Mouse (Mus musculus): Measurements from ENCODE around the gene Pif1. TPM values are rescaled to one million over a fixed set of nuclear protein-coding genes. Genes with fewer than 3 reads are reported as not detected.

Gene Pif1
- total and polyA plus RNA-seq, 2 experiments from 2014 or later: 0.77 to 2.2 TPM

DNA sequence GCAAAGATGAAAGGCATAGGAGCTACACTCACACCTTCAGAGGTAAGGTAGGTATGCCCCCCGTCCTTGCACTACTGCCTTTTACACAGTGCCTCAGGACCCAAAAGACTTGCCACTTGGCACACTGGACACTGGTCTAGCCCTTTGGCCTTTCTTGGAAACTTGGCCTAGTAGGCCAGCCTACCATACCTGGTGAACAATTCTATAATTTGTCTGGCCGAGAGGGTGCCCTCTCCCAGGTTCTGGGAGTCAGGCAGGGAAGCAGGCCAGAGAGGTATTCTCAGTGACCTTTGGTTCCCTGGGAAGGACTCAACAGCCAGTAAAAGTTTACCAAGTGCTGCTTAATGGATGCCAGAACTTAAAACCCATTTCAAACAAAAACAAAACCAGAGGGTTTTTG, 34.7 kb downstream of the Pif1 start:
- Histone ChIP-seq H3K4me2 (ENCODE audit: low read depth, low read length, poor library complexity, severe bottlenecking) (no peak overlapping the region), H3K36me3 (ENCODE audit: insufficient read depth, low read length) (no peaks in the 10 kb centered on the region), H3K9me3 (ENCODE audit: low read length) (no peaks in the 10 kb centered on the region), H3K4me1 (ENCODE audit: insufficient read depth, low read length) (no peaks in the 10 kb centered on the region), H3K27me3 (ENCODE audit: insufficient read depth, low read length) (no peaks in the 10 kb centered on the region), H3K9ac (replicated peaks; ENCODE audit: low read length, poor library complexity, severe bottlenecking) (no peak overlapping the region), H3K4me3 (ENCODE audit: low read depth, low read length) (no peak overlapping the region), H3K27ac (ENCODE audit: low read depth, low read length) (no peak overlapping the region)
- WGBS: 86% methylated on average over 2 of the region's 2 CpGs
- DNase-seq (ENCODE audit: low spot score) (no peak), ATAC-seq (ENCODE audit: low FRiP score) (no peak)
- no peak for TF ChIP-seq CTCF (IDR thresholded peaks at IDR 0.05)

DNA sequence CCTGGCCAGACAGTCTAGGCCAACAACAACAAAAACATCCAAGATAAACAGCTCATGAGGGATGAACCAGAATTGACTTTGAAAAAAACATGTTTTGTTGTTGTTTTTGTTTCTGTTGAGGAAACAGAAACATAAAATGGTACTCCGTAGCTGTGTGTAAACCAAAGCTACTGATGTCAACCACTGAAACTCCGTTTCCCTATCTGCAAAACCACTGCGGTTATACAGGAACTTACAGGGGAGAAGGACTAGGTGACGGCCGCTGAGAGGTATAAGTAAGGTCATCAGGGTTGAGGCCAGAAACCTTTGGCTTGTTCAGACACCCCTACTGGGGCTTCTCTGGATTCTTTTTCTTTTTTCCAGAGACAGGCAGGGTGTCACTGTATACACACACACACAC, 35.9 kb downstream of the Pif1 start:
- no peak for TF ChIP-seq CTCF (IDR thresholded peaks at IDR 0.05)
- Histone ChIP-seq H3K4me2 (ENCODE audit: low read depth, low read length, poor library complexity, severe bottlenecking) (no peak overlapping the region), H3K4me1 (ENCODE audit: insufficient read depth, low read length) (no peaks in the 10 kb centered on the region), H3K9me3 (ENCODE audit: low read length) (no peaks in the 10 kb centered on the region), H3K27me3 (ENCODE audit: insufficient read depth, low read length) (peaks cover 6% of the 10 kb centered on the region; the same call in 1 of the 2 replicates), H3K36me3 (ENCODE audit: insufficient read depth, low read length) (no peaks in the 10 kb centered on the region), H3K4me3 (ENCODE audit: low read depth, low read length) (no peak overlapping the region), H3K9ac (replicated peaks; ENCODE audit: low read length, poor library complexity, severe bottlenecking) (no peak overlapping the region), H3K27ac (ENCODE audit: low read depth, low read length) (no peak overlapping the region)
- DNase-seq (ENCODE audit: low spot score) (no peak), ATAC-seq (ENCODE audit: low FRiP score) (no peak)
- 90% methylated on average over 5 of the region's 5 CpGs for WGBS

DNA sequence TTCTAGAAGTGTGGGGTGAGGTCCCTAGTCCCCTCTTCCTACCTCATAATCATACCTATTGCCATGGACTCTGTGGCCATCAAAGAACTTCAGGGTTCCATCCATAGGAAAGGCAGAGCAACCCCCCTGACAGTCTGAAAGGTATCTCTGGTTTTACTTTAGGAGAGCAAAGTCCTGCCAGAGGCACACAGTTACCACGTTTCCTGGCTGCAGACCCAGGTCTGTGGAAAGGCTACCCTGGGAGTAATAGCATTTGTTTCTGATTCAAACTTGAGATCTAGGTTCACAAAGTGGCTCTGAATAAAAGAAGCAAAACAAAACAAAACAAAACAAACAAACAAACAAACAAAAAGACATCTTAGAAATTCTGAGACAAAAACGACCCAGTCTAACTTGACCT, 37.3 kb downstream of the Pif1 start:
- Histone ChIP-seq H3K4me1 (ENCODE audit: insufficient read depth, low read length) (no peaks in the 10 kb centered on the region), H3K36me3 (ENCODE audit: insufficient read depth, low read length) (no peaks in the 10 kb centered on the region), H3K4me2 (ENCODE audit: low read depth, low read length, poor library complexity, severe bottlenecking) (no peak overlapping the region), H3K9ac (replicated peaks; ENCODE audit: low read length, poor library complexity, severe bottlenecking) (no peak overlapping the region), H3K9me3 (ENCODE audit: low read length) (no peaks in the 10 kb centered on the region), H3K27ac (ENCODE audit: low read depth, low read length) (no peak overlapping the region), H3K27me3 (ENCODE audit: insufficient read depth, low read length) (peaks cover 15% of the 10 kb centered on the region), H3K4me3 (ENCODE audit: low read depth, low read length) (no peak overlapping the region)
- no peak for TF ChIP-seq CTCF (IDR thresholded peaks at IDR 0.05)
- WGBS: 74% methylated on average over 2 of the region's 2 CpGs
- ATAC-seq (ENCODE audit: low FRiP score) (no peak), DNase-seq (ENCODE audit: low spot score) (no peak)

DNA sequence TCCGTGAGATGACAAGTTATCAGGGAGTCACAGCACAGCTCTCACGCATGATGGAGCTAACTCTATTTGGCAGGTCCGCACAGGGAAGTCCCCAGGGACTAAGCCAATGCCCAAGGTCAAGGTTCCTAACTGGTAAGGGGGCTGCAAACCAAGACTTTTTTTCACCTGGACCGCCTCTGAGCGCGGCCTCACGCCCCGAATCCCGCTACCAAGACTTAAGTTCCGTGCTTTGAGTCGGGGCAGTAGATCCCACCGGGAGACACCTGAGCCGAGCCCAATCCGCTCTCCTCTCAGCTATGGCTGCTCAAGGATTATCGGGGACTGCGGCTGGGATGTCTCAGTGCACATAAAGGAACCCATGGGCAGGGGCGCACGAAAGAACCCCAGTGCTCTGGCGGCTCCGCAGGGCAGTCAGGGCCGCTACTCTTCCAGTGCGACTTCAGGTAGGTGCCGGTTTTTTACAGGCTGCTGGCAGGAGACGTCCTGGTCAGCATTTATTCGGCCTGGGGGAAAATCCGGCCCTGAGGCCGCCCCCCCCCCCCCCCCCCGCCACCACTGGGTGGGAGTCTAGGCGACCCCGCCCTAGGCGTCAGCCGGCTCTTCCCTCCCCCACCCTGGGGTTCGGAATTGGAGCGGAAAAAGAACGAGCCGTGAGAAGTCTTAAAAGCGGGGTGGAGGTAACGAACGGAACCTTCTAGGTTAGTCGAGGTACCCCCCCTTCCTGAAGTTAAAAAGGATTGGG, 42.2 kb downstream of the Pif1 start, which contains the start of gene Rbpms2:
Rbpms2 (plus strand) TSS at position 624 of the 742 bp plus-strand sequence.
- H3K36me3 ChIP-seq (ENCODE audit: insufficient read depth, low read length): no peaks in the 10 kb centered on the region
- H3K27ac ChIP-seq (ENCODE audit: low read depth, low read length): no peak within 1 kb of the TSS; the same call in 1 of the 2 replicates
- TF ChIP-seq CTCF (IDR thresholded peaks at IDR 0.05): no peak
- H3K4me2 ChIP-seq (ENCODE audit: low read depth, low read length, poor library complexity, severe bottlenecking): peak within 1 kb of the TSS; percentile 99
- H3K9ac ChIP-seq (replicated peaks; ENCODE audit: low read length, poor library complexity, severe bottlenecking): peak within 1 kb of the TSS; percentile 51
- no peak for DNase-seq (ENCODE audit: low spot score)
- WGBS: 2% methylated on average over 32 of the region's 40 CpGs
- H3K27me3 ChIP-seq (ENCODE audit: insufficient read depth, low read length): peaks cover 38% of the 10 kb centered on the region
- H3K9me3 ChIP-seq (ENCODE audit: low read length): no peaks in the 10 kb centered on the region
- H3K4me3 ChIP-seq (ENCODE audit: low read depth, low read length): peak within 1 kb of the TSS; percentile 68
- H3K4me1 ChIP-seq (ENCODE audit: insufficient read depth, low read length): no peaks in the 10 kb centered on the region
- ATAC-seq (ENCODE audit: low FRiP score): no peak

DNA sequence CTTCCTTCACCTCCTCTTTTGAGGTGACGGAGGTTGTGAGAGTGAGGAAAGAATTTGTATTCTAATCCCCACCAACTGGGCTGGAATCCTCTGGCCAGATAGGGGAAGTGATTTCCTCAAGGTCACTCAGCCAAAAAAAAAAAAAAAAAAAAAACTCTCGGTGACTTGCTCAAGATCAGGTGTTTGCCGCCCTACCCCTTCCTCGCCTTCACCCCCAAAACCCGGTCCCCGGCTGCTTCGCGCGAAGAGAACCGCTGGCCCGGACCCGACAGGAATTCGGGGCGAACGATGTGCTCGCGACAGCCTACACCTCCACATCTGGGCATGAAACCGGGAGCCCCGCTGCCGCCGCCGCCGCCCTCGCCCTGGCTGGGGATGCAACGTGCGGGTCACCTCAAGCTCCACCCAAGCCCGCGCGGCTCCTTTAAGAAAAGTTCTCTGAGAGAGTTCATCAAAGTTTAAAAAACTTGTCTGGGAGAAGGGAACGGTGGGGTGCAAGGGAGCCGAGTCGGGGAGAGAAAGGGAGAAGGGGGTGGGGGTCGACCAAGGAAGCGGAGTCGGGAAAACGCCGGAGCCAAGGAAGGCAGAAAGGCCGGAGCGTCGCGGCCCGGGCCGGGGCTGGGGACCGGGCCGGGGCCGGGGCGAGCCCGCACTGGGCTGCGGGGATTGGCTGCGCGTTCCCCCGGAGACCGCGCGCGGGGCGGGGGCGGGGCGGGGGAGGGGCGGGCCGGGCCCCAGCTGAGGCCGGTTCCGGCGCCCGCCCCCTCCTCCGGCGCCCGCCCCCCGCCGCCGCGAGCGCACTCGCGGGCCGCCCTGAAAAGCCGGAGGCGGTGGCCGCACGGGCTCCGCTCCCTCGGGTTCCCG, 43.0 kb downstream of the Pif1 start:
- DNase-seq (ENCODE audit: low spot score): peak; percentile 9
- no peak overlapping the region; the same call in 1 of the 2 replicates for H3K27ac ChIP-seq (ENCODE audit: low read depth, low read length)
- TF ChIP-seq CTCF (IDR thresholded peaks at IDR 0.05): no peak

More for the DNA sequence above, 43.0 kb downstream of the Pif1 start:
- ATAC-seq (ENCODE audit: low FRiP score): peak; percentile 88
- Histone ChIP-seq H3K4me3 (ENCODE audit: low read depth, low read length) (peak overlapping the region; percentile 68), H3K9me3 (ENCODE audit: low read length) (no peaks in the 10 kb centered on the region), H3K4me1 (ENCODE audit: insufficient read depth, low read length) (no peaks in the 10 kb centered on the region), H3K27me3 (ENCODE audit: insufficient read depth, low read length) (peaks cover 38% of the 10 kb centered on the region), H3K9ac (replicated peaks; ENCODE audit: low read length, poor library complexity, severe bottlenecking) (peak overlapping the region; percentile 51), H3K4me2 (ENCODE audit: low read depth, low read length, poor library complexity, severe bottlenecking) (peak overlapping the region; percentile 99), H3K36me3 (ENCODE audit: insufficient read depth, low read length) (no peaks in the 10 kb centered on the region)
- 1% methylated on average over 49 of the region's 83 CpGs for WGBS

Data from midbrain, postnatal 0 days (tissue).